Mouse (Mus musculus) embryonic facial prominence, embryonic 10.5 days (tissue): ENCODE measurements around the gene Cdc42bpb. TPM values are rescaled to one million over a fixed set of nuclear protein-coding genes. Genes with fewer than 3 reads are reported as not detected.

Source experiments
- polyA plus RNA-seq: library from polyadenylated mRNA; unstranded; fragments of >200 nt; fragmentation: Nextera tagmentation; extraction: Ambion mirVana; gene quantifications from 2 replicates; pipeline ENCODE4 v1.2.1, GENCODE M21; 2016

Cdc42bpb gene
- polyA plus RNA-seq, 1 experiment from 2014 or later = 32.7 TPM

Other genes starting within 250 kb of the Cdc42bpb start
- gene Traf3, start 211.3 kb downstream of the Cdc42bpb start, polyA plus RNA-seq = 9.5 and 10.6 TPM in 2 replicates
- gene 4930595D18Rik, start 193.2 kb downstream of the Cdc42bpb start, polyA plus RNA-seq = not detected in 2 replicates
- 0.16 and 0.25 TPM in 2 replicates for gene Amn, start 106.6 kb downstream of the Cdc42bpb start, polyA plus RNA-seq
- gene Lbhd2, start 29.1 kb upstream of the Cdc42bpb start, polyA plus RNA-seq = not detected in 2 replicates
- gene Exoc3l4, start 39.3 kb upstream of the Cdc42bpb start, polyA plus RNA-seq = 5.7 and 7.0 TPM in 2 replicates
- 3.9 and 4.0 TPM in 2 replicates for gene Tnfaip2, start 64.8 kb upstream of the Cdc42bpb start, polyA plus RNA-seq
- 15.7 and 19.8 TPM in 2 replicates for gene Gm266, start 108.1 kb upstream of the Cdc42bpb start, polyA plus RNA-seq
- gene Eif5, start 160.3 kb upstream of the Cdc42bpb start, polyA plus RNA-seq = 722 and 727 TPM in 2 replicates
- 41.7 and 45.6 TPM in 2 replicates for gene Mark3, start 196.8 kb upstream of the Cdc42bpb start, polyA plus RNA-seq